Mouse (Mus musculus): ENCODE data around the gene Sypl. TPM values are rescaled to one million over a fixed set of nuclear protein-coding genes. Genes with fewer than 3 reads are reported as not detected.
A peak's percentile ranks its signal among the peaks of the same experiment; 100 is the strongest.

Gene Sypl
- total and polyA plus RNA-seq, 3 experiments = 5.5 to 63.6 (median 56.3) TPM

DNA sequence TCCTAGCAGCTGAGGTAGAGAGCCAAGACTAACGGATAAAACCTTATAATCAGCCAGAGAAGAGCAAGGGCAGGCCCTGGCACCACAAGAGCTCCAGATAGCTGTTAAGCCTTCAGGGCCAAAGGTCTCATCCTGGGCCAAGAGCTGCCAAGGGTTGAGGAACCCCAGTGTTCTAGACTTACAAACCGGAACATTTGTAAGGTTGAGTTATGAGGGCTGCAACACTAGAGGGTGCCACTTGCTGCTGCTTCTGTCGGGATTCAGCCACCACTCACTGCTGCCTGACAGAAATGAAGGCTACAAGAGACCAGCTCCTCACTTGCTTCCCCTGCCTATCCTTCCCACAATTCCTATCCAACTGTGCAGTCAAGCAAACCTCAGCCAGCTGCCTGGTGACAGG, 1.3 kb upstream of the Sypl start:
- ATAC-seq (ENCODE audit: extremely low read depth, insufficient number of reproducible peaks, low FRiP score, poor library complexity, severe bottlenecking) = peak; percentile 4; the same call in 1 of the 2 replicates

DNA sequence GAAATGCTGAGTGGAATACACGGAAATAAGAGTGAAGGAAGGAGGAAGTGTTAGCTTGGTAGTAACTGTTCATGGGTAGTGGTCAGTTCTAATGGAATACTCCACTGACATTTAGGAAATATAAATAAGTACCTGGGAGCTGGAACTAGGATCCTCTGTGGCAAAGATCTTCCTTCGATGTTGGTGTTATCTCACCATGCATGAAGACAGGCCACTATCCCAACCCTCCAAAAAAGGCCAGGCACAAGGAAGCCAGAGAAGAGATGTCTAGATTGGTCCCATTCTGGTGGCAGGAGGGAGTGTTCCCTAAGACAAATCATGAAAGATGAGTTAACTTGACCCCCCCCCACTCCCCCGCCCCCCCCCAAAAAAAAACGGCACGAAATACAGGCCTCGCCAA, 625 bp upstream of the Sypl start:
- Histone ChIP-seq H3K4me3 (ENCODE audit: low read depth, low read length) (peak overlapping the region; percentile 93), H3K9me3 (replicated peaks) (no peaks in the 10 kb centered on the region), H3K27me3 (ENCODE audit: insufficient read depth, low read length) (peaks cover 4% of the 10 kb centered on the region; the same call in 1 of the 2 replicates), H3K36me3 (replicated peaks) (peaks cover 2% of the 10 kb centered on the region), H3K4me1 (ENCODE audit: insufficient read depth, low read depth, low read length) (peaks cover 22% of the 10 kb centered on the region)
- TF ChIP-seq POLR2AphosphoS5 (IDR thresholded peaks at IDR 0.05; ENCODE audit: insufficient replicate concordance, low read depth, low read length) (no peak), TAL1 (conservative IDR thresholded peaks at IDR 0.05; ENCODE audit: low read depth, low read length) (no peak), GATA1 (IDR thresholded peaks at IDR 0.05; ENCODE audit: borderline replicate concordance, low read length) (no peak), CTCF (IDR thresholded peaks at IDR 0.05; ENCODE audit: low read depth, low read length) (no peak), GATA2 (IDR thresholded peaks at IDR 0.05; ENCODE audit: borderline replicate concordance, low read depth, low read length) (no peak)
- ATAC-seq (ENCODE audit: extremely low read depth, insufficient number of reproducible peaks, low FRiP score, poor library complexity, severe bottlenecking) = no peak
- peak; percentile 12 for DNase-seq (ENCODE audit: low spot score)

More for the DNA sequence above, 1.3 kb upstream of the Sypl start:
- no peaks in the 10 kb centered on the region for H3K9me3 ChIP-seq (replicated peaks)
- TF ChIP-seq TAL1 (conservative IDR thresholded peaks at IDR 0.05; ENCODE audit: low read depth, low read length) (no peak), CTCF (IDR thresholded peaks at IDR 0.05; ENCODE audit: low read depth, low read length) (peak; percentile 42)
- DNase-seq (ENCODE audit: low spot score) = peak; percentile 59
- peaks cover 9% of the 10 kb centered on the region for H3K27me3 ChIP-seq (ENCODE audit: insufficient read depth, low read length)
- no peak overlapping the region for H3K4me3 ChIP-seq (ENCODE audit: low read depth, low read length)
- H3K4me1 ChIP-seq (ENCODE audit: insufficient read depth, low read depth, low read length) = peaks cover 22% of the 10 kb centered on the region
- peaks cover 2% of the 10 kb centered on the region for H3K36me3 ChIP-seq (replicated peaks)

DNA sequence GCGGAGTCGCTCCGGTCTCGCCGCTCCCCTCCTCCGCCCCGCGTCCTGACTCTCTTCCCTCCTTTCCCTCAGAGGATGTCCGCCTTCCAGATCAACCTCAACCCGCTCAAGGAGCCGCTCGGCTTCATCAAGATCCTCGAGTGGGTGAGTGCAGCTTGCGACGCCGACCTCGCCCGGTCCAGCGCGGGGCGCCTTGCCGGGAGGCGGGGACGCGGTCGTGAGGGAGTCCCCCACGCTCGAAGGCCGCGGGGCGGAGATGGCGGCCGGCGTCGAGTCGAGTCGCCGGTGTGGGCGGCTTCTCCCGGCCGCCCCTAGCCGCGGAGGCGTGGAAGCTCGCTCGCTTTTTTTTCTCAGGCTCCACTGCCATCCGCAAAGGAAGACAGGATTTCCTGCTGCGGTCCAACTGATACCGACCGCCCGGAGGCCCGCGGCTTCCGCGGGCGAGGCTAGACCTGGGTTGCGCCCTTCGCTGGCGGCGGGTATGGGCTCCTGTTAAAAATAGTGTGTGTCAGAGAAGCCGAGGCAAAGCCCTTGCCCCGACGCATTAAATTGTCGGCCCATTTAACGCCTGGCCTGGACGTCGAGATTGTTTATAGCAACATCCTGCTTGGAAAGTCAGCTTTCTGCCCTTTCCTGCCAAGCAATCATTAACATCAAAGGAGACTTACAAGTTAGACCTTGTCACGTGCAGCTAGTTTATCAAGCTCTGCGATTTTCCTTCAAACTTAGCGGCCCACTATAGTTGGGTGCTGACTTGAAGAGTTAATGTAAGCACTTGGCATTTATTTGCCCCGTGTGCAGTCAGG, 728 bp downstream of the Sypl start:
- DNase-seq (ENCODE audit: low spot score) (no peak), ATAC-seq (ENCODE audit: extremely low read depth, insufficient number of reproducible peaks, low FRiP score, poor library complexity, severe bottlenecking) (peak; percentile 2; the same call in 1 of the 2 replicates)
- H3K4me3 ChIP-seq (ENCODE audit: low read depth, low read length) = peak overlapping the region; percentile 93
- H3K27me3 ChIP-seq (ENCODE audit: insufficient read depth, low read length) = peaks cover 4% of the 10 kb centered on the region; the same call in 1 of the 2 replicates
- peaks cover 2% of the 10 kb centered on the region for H3K36me3 ChIP-seq (replicated peaks)
- no peaks in the 10 kb centered on the region for H3K9me3 ChIP-seq (replicated peaks)
- peaks cover 22% of the 10 kb centered on the region for H3K4me1 ChIP-seq (ENCODE audit: insufficient read depth, low read depth, low read length)
- TF ChIP-seq TAL1 (conservative IDR thresholded peaks at IDR 0.05; ENCODE audit: low read depth, low read length) = no peak
- no peak for TF ChIP-seq GATA2 (IDR thresholded peaks at IDR 0.05; ENCODE audit: borderline replicate concordance, low read depth, low read length)
- no peak for TF ChIP-seq POLR2AphosphoS5 (IDR thresholded peaks at IDR 0.05; ENCODE audit: insufficient replicate concordance, low read depth, low read length)
- TF ChIP-seq CTCF (IDR thresholded peaks at IDR 0.05; ENCODE audit: low read depth, low read length) = no peak
- TF ChIP-seq GATA1 (IDR thresholded peaks at IDR 0.05; ENCODE audit: borderline replicate concordance, low read length) = no peak

DNA sequence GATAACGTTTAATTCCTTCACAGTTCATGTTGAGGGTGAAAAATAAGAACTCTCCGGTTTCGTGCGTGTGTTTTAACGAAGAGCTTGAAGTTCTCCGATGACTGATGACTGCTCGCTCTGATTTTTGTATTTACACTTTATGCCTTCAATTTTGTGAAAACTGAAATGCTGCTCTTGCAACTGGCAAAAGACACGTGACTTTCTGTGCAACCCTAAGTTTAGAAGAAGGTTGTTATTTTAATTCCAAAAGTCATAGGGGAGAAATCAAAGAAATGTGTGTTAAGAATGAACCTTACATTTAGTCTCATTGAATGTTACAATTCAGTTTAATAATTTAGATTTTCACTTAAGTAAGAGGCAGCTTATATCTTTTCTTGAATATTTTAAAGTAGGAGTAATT, 1.3 kb downstream of the Sypl start:
- TF ChIP-seq POLR2AphosphoS5 (IDR thresholded peaks at IDR 0.05; ENCODE audit: insufficient replicate concordance, low read depth, low read length) (no peak), GATA2 (IDR thresholded peaks at IDR 0.05; ENCODE audit: borderline replicate concordance, low read depth, low read length) (no peak), TAL1 (conservative IDR thresholded peaks at IDR 0.05; ENCODE audit: low read depth, low read length) (no peak), CTCF (IDR thresholded peaks at IDR 0.05; ENCODE audit: low read depth, low read length) (no peak), GATA1 (IDR thresholded peaks at IDR 0.05; ENCODE audit: borderline replicate concordance, low read length) (no peak)
- H3K4me1 ChIP-seq (ENCODE audit: insufficient read depth, low read depth, low read length) = peaks cover 22% of the 10 kb centered on the region
- ATAC-seq (ENCODE audit: extremely low read depth, insufficient number of reproducible peaks, low FRiP score, poor library complexity, severe bottlenecking) (no peak), DNase-seq (ENCODE audit: low spot score) (no peak)
- H3K4me3 ChIP-seq (ENCODE audit: low read depth, low read length) = peak overlapping the region; percentile 93
- H3K9me3 ChIP-seq (replicated peaks) = no peaks in the 10 kb centered on the region
- peaks cover 2% of the 10 kb centered on the region for H3K36me3 ChIP-seq (replicated peaks)
- peaks cover 2% of the 10 kb centered on the region; the same call in 1 of the 2 replicates for H3K27me3 ChIP-seq (ENCODE audit: insufficient read depth, low read length)

DNA sequence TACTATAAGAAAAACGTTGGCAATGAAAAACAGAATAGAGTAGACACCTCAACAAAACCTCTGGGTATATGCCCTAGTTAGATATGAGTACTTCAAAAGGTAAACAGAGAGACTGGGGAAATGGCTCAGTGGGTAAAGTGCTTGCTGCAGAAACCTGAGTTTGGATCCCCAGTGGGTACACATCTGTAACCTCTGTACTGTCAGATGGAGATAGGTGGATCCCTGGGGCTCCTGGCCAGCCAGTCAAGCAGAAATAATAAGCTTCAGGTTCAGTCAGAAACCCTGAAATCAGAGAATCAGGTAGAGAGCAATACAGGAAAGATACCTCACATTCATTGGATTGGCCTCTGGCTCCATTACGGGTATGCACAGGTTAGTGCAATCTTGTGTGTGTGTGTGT, 3.5 kb downstream of the Sypl start:
- no peak overlapping the region for H3K4me3 ChIP-seq (ENCODE audit: low read depth, low read length)
- H3K36me3 ChIP-seq (replicated peaks) = peaks cover 2% of the 10 kb centered on the region
- no peak for DNase-seq (ENCODE audit: low spot score)
- TF ChIP-seq GATA1 (IDR thresholded peaks at IDR 0.05; ENCODE audit: borderline replicate concordance, low read length) (no peak), POLR2AphosphoS5 (IDR thresholded peaks at IDR 0.05; ENCODE audit: insufficient replicate concordance, low read depth, low read length) (no peak), TAL1 (conservative IDR thresholded peaks at IDR 0.05; ENCODE audit: low read depth, low read length) (no peak), GATA2 (IDR thresholded peaks at IDR 0.05; ENCODE audit: borderline replicate concordance, low read depth, low read length) (no peak), CTCF (IDR thresholded peaks at IDR 0.05; ENCODE audit: low read depth, low read length) (no peak)
- peaks cover 20% of the 10 kb centered on the region for H3K4me1 ChIP-seq (ENCODE audit: insufficient read depth, low read depth, low read length)
- H3K27me3 ChIP-seq (ENCODE audit: insufficient read depth, low read length) = no peaks in the 10 kb centered on the region
- H3K9me3 ChIP-seq (replicated peaks) = no peaks in the 10 kb centered on the region
- no peak for ATAC-seq (ENCODE audit: extremely low read depth, insufficient number of reproducible peaks, low FRiP score, poor library complexity, severe bottlenecking)

DNA sequence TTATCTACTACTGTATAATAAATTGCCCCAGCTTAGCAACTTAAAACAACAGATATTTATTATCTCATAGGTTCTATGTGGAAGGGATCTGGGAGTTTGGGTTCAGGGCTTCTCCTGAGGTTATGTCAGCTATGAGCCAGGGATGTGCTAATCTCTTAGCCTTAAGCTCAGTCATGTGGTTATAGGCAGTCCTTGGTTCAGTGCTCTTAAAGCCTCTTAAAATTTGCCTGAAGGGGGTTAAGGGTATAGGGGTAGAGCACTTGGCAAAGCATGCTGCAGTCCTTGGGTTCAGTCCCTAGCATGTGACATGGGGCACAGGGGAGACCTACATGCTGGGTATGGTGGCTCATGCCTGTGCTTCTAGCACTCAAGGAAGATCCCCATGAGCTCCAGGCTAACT, 8.4 kb downstream of the Sypl start:
- H3K9me3 ChIP-seq (replicated peaks) = no peaks in the 10 kb centered on the region
- DNase-seq (ENCODE audit: low spot score) (no peak), ATAC-seq (ENCODE audit: extremely low read depth, insufficient number of reproducible peaks, low FRiP score, poor library complexity, severe bottlenecking) (no peak)
- no peak overlapping the region for H3K4me3 ChIP-seq (ENCODE audit: low read depth, low read length)
- no peaks in the 10 kb centered on the region for H3K27me3 ChIP-seq (ENCODE audit: insufficient read depth, low read length)
- TF ChIP-seq POLR2AphosphoS5 (IDR thresholded peaks at IDR 0.05; ENCODE audit: insufficient replicate concordance, low read depth, low read length) (no peak), TAL1 (conservative IDR thresholded peaks at IDR 0.05; ENCODE audit: low read depth, low read length) (no peak), CTCF (IDR thresholded peaks at IDR 0.05; ENCODE audit: low read depth, low read length) (no peak), GATA2 (IDR thresholded peaks at IDR 0.05; ENCODE audit: borderline replicate concordance, low read depth, low read length) (no peak)
- peaks cover 11% of the 10 kb centered on the region for H3K4me1 ChIP-seq (ENCODE audit: insufficient read depth, low read depth, low read length)
- peaks cover 14% of the 10 kb centered on the region for H3K36me3 ChIP-seq (replicated peaks)

All from G1E (cell line).